Mouse (Mus musculus) hematopoietic stem cell, adult 5-6 weeks (primary cell): ENCODE data around the gene Nlgn3. TPM values are rescaled to one million over a fixed set of nuclear protein-coding genes. Genes with fewer than 3 reads are reported as not detected.
"Not testable (repeated sequence)": the region's sequence is repeated elsewhere in the genome, so short reads cannot be mapped to it uniquely, and the experiment has no call there.

Experiments used
- ATAC-seq, 2 experiments: fragments of 125-278 bp in 1 of 2; replicated peaks in 1 of 2; 2 replicates each; pipeline ENCODE4 v1.8.0; 2016 to 2017; ENCODE audit warnings: inconsistent platforms in 2 of 2, mild to moderate bottlenecking in 2 of 2, moderate number of reproducible peaks in 2 of 2, low read depth in 1 of 2, moderate TSS enrichment in 1 of 2; ENCODE audit not compliant: low FRiP score in 2 of 2, poor library complexity in 2 of 2, severe bottlenecking in 2 of 2, insufficient read depth in 1 of 2, low TSS enrichment in 1 of 2
- total RNA-seq: library from RNA; stranded (forward); fragments of 172-1452, 232-1000 nt; gene quantifications from 2 replicates; pipeline ENCODE4 v1.2.3, GENCODE M21; 2017

Gene Nlgn3
- total RNA-seq, 1 experiment from 2014 or later: not detected

DNA sequence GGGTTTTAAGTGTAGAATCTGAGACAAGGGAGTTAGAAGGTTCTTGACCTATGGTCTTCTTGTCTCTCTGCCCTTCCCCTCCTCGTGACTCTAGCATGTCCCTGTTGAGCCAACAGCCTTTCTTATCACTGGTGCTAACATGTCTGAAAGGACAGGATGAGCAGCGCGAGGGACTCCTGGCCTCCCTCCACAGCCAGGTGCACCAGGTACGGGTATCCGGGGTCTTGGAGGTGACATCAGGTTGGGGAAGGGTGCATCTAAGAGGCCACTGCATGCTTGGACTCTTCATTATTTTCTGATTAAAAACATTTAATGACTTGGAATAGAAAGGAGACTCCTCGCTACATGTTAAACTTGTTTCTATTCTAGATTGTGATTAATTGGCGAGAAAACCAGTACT lies 9.9 kb upstream of the Nlgn3 start:
- ATAC-seq: no peak

DNA sequence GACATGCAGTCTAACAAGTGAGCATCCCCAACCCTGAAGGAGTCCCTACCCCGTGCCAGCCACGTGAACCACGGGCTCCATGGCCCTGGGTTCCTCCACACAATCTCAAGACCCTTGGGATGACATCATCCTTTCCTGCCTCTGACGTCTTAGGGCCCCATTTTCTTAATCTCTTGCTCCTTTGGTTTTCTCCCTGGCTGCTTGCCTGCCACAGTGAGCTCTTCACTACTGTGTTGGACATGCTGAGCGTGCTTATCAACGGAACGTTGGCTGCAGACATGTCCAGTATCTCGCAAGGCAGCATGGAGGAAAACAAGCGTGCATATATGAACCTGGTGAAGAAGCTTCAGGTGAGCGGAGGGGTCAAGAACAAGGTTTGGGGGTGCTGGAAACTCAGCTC lies 8.9 kb upstream of the Nlgn3 start:
- no peak for ATAC-seq

DNA sequence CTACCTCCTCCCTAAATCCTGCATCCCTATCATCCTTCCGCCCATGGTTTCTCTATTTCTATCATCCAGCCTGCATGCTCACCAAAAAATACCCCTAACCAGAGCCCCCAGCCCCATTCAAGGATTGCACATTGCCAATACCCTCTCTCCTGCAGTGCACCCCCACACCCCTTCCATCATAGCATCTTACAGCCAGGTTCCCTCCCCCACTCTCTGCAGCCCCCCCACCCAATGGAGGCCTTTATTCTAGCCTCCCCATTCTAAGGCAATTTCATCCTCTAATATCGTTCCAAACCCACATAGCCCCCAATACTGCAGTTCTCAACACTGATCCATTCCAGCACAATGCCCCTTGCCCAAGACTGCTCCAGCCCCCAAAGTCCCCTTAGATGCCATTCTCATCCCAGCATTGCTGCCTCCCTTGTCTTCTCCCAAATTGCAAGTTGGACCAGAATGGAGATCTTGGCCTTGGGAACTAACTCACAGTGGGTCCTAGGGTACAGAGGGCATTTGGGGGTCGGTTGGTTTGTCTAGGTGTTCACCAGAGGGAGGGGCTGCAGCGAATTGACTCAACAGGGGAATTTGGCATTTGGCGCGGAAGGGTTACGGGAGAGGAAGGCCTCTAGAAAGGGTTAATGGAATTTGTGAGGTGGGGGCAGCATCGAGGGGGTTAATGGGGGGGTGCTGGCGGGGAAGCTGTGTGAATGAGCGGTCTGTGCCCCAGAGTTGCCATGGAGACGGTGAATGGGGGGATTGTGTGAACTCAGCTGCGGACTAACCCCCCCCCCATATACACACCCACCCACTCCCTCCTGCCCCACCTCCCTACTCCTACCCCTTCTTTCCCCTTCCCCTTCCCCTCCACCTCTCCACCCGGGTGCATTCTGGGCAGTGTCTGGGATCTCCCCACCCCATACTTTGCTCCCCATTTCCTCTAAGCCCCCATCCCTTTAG lies 782 bp downstream of the Nlgn3 start:
- ATAC-seq: no peak

DNA sequence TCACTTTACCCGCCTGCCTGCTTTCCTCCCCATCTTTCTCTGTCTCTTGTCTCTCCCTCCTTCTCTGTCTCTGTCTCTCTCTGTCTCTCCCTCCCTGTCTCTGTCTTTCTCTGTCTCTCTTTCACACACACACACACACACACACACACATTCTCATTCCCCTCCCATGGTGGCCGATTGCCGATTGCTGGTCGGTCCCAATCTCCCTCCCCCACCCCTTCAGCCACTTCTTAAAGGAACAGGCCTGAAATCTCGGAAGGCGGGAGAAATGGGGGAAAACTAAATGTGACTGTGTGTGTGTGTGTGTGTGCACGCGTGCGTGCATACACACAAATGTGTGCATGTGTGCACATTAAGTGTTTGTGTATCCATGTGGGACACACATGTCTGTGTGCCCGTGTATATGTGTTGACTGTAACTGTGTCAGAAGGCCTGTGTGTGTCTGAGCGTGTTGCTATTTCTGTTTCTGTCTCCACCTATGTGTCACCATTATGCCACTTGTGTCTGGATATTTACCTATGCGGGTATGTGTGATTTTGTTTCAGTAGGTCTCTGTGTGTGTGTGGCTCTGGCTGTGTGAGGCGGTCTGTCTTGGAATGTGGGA lies 1.6 kb downstream of the Nlgn3 start:
- ATAC-seq: no peak

DNA sequence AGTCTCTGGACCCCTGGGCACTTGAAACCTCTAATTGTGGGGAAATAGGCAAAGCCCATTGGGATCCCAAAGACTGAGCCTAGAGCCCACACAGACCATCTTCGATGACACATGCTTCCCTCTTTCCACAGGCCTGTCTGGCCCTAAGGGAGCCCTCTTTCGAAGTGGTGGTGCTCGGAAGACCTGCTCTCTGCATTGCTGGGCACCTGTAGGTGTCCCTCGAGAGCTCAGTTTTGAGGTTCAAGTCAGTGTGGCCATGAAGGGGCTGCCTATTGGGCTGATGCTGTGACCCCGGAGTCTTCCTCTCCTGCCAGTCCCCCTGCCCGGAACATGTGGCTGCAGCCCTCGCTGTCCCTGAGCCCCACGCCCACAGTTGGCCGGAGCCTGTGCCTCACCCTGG lies 2.7 kb downstream of the Nlgn3 start:
- ATAC-seq: no peak

DNA sequence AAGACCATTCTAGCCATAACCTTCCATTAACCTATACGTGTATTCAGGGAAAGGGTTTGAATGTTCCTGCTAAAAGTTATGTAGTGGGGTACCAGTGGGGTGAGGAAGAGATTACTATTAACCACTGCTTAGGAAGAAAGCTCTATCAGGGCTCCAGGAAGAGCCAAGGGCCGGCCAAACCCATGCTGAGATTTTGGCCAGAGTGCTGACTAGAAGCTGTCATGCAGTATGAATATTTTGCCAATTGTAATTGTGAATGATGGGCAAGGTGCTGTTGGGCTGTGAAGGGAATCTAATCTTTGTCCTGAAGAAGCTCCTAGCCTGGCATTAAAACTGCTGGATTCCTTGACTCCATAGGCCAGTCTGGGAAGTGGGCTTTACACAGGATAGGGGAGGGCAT lies 5.7 kb downstream of the Nlgn3 start:
- no peak for ATAC-seq

DNA sequence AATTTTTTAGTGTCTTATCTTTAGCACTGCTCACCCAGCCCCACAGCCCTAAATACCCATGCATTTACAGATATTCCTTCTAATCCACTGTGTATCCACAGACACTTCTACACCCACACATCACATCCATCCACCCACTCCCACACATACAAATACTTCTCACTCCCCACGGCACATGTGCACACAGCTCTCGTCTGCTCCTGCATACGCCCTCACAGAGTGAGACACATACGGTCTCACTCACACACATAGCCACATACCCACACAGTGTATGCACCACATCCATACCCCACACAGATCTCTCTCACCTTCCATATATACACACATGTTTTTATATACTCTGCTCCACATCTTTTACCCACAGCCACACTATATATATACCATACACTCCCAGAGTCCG lies 10.3 kb downstream of the Nlgn3 start:
- no peak for ATAC-seq

DNA sequence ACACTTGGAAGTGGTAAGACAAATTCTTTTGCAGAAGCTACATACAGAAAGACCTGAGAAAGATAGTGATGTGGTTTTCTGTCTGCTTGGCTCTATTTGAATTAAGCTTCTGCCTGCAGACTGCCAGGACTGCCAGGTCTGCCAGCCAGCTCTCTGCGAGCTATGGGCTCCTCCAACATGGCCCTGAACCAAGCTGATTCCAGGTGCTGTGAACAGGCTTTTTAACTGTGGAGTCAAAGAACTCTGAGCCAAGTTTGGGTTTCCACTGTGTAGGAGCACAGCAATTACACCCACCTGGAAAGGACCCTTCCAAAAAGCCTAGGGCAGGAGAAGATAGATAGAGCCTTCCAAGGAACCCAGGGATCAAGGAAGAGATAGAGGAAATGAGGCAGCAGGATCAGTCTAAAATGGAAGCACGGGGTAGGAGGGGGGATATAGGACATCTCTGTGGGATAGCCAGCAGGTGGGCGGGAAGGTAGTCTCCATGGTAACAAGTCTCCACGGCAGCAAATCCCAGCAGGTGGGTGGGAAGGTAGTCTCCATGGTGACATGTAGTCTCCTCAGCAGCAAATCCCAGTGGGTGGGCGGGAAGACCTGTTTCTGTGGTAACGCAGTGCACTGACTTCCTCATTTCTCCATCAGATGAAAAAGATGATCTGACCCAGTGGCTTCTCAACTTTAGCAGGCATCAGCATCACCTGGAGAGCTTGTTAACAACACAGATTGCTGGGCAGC lies 14.8 kb downstream of the Nlgn3 start:
- no peak for ATAC-seq

DNA sequence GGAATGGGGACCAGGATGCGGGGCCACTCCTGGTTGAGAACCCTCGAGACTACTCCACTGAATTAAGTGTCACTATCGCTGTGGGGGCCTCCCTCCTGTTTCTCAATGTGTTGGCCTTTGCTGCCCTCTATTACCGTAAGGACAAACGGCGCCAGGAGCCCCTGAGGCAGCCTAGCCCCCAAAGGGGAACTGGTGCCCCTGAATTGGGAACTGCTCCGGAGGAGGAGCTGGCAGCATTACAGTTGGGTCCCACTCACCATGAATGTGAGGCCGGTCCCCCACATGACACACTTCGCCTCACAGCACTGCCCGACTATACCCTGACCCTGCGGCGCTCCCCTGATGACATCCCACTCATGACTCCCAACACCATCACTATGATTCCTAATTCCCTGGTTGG lies 20.8 kb downstream of the Nlgn3 start:
- no peak for ATAC-seq

DNA sequence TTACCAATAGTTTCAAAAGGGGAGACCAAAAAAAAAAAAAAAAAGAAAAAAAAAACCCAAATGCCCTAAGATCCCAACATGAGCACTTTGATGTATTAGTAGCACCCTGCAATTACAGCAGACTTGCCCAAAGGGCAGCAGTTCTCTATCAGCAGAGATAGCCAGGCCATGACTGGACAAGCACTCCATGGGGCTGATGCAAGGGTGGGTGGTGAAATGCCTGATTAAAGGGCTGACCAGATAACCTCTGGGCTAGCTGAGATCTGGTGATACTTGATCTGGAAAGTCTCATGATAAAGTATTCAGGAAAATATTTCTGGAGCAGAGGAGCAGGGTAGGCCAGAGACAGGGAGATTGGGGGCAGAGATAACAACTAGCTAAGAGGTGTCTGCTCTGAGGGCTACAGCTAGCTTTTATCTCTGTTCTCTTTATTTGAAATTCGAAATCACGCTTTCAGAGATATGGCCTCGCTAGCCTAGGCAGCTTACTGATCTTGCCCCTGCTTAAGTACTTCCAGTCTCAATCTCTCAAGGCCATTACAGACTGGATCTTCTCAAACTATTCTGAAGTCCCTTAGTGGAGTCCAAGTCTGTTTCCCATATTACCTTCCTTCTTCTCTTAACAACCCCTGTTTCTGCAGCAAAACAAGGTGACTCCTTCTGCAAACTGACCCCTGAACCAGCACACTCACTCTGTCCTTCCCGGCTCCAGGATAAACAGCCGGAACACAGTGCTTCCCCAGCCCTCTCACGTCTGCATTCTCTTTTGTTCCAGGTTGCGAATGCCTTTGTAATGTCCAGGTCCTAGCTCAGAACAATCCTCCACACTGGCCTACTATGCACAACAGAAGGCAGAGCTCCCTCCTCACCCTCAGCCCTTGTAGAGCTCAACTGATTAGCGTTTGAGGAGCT lies 27.3 kb downstream of the Nlgn3 start:
- ATAC-seq: no peak

DNA sequence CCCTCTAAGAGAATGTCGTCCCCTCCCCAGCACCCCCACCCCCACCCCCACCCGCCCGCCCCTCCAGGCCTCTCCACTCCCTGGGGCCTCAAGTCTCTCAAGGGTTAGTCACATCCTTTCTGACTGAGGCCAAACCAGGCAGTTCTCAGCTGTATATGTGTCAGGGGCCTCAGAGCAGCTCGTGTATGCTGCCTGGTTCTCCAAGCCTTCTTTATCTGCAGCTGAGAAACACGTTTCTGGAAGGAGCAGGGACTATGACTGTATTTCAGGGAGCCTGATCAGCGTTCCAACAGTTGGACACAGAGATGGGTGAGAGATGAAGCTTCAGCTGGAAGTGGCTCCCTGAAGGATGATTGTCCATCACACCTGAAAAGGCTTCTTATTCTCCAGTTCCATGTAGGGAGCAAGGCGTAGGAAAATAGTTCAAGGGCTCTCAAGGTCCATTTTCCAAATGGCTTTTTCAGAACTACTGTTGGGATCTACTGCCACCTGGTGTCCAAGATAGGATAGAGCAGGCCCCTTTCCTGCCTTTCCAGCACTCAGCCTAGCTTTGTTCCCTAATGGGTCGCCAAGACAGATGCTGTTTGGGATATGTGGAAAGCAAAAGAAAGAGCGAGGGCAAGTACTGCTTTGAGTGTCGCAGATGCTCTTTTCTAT lies 30.5 kb downstream of the Nlgn3 start:
- ATAC-seq: no peak

DNA sequence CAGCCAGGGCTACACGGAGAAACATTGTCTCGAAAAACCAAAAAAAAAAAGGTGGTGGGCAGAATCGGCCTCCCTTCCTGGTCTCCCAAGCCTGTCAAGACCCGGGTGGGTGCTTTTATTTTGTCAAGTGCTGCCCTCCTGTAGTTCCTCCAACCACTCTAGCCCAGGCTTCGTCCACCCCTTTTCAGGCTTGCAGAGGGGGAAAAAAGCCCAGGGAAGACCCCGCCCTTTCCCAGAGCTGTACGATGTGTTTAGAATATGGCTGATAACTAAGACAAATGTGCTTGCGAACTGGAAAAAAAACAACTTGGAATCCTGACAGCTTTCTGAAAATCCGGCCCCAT lies 33.0 kb downstream of the Nlgn3 start:
- ATAC-seq: 0 out of 4 replicates have a peak, but pooled peaks of 1 of the 2 experiments have one; percentile 12

DNA sequence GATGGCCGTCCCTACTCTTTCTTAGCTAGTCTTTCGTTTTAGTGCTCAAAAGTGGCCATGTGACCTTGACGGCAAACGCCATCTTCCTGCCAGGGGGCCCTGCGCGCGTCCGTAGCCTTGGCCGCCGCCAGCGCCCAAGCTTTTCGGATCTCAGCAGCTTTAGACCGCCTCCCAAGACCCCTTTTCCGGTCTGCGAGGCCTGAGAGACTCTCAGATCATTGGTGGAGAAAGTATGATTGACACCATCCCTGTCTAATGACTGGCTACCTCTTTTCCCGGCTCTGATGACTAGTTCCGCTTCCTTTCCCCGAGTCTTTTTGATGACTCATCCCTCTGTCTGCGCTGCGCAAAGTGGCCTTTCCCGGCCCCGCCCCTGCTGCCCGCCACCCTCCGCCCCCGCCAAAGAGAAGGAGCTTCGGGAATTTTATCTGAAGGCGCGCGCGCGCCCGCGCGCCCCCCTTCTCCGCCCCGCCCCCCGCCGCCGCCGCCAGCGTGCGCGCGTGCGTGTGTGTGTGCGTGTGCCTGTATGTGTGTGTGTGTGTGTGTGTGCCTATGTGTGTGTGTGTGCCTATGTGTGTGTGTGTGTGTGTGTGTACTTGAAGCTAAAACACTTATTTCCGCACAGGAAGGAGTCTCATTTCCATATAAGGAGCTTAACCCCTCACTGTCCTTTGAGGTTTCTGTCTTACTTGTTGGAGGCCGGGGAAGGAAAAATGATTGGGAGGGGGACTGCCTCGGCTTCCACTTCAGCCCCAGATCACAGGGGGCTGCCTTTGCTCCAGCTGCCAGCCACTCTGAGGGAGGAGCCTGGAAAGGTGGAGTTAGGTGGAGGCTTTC lies 33.6 kb downstream of the Nlgn3 start:
- ATAC-seq: peak; percentile 95 to 99

DNA sequence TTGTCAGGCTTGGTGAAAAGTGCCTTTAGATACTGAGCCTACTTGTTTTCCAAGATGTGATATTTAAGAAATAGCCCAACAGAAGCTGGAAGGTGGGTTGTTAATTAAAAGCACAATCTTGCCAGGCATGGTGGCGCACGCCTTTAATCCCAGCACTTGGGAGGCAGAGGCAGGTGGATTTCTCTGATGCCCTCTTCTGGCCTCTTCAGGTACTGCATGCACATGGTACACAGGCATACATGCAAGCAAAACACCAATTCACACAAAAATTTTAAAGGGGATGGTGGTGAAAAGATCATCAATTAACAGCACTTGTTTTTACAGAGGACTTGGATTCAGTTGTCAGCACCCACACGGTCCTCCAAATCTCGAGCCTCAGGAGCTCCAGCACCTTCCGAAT lies 35.6 kb downstream of the Nlgn3 start:
- ATAC-seq: no peak

DNA sequence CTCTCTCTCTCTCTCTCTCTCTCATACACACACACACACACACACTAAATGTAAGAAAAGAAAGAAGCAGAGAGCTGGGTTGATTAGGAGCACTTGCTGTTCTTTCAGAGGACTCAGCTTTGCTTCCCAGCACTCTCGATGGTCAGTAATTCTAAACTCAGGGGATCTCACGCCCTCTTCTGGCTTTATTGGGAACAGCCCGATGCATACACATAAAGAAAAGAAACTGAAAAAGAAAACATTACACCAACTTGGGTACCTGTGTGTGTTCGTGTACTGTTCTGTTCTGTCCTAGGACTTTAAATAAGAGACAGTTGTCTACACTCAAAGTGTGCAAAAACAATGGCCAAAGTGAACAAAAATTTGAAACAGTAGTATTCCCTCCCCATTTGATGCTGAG lies 39.7 kb downstream of the Nlgn3 start:
- ATAC-seq: no peak

DNA sequence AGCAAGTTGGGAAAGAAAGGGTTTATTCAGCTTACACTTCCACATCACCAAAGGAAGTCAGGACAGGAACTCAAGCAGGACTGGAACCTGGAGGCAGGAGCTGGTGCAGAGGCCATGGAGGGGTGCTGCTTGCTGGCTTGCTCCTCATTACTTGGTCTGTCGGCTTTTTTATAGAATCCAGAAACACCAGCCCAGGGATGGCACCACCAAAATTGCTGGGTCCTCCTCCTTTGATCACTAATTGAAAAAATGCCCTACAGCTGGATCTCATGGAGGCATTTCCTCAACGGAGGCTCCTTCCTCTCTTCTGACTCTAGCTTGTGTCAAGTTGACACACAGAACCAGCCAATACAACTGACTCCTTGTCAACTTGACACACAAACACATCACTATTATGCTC lies 43.9 kb downstream of the Nlgn3 start:
- not testable (repeated sequence) for ATAC-seq
